Mouse (Mus musculus): Measurements from ENCODE around the gene B3gnt9.

DNA sequence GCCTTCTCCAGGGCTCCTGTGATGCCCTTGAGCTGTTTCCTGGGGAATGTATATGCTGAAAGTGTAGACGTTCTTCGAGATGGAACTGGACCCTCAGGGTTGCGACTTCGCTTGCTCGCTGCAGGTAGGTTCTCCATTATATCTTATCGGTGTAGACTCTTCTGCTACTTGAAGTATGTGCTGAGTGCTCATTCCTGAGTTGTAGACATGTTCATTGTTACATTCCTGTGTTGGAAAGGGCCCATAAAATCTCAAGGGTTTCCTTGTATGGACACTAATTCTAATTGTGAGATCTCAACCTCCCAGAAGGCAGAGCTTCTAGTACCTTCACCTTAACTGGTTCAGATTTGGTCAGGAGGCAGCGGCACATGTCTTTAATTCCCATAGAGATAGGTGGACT is 13.9 kb downstream of the B3gnt9 start:
- no peak for TF ChIP-seq CTCF (IDR thresholded peaks at IDR 0.05)
- TF ChIP-seq POLR2A (IDR thresholded peaks at IDR 0.05; ENCODE audit: insufficient read depth, low read depth, low read length): no peak

All from heart, adult 2 months (tissue).